Mouse (Mus musculus) Patski (cell line): ENCODE data around the gene Ccdc33. TPM values are rescaled to one million over a fixed set of nuclear protein-coding genes. Genes with fewer than 3 reads are reported as not detected.

Experiments used
- ATAC-seq: fragments of 100-300 bp; one replicate; pipeline ENCODE4 v1.8.0; 2021
- CTCF ChIA-PET: fragments of 350-600 bp; sonication (Branson Sonifier 250); formaldehyde crosslinking; loops from one replicate; lab custom pipeline; 2022; ENCODE audit warnings: inconsistent platforms; lab: Charles Lee
- POLR2A ChIA-PET: fragments of 350-600 bp; sonication (Branson Sonifier 250); formaldehyde crosslinking; loops from one replicate; lab custom pipeline; 2022; ENCODE audit warnings: antibody characterized with exemption, inconsistent platforms; lab: Charles Lee
- DNase-seq: peaks from one replicate; pipeline ENCODE4 v3.0.0-alpha.2; 2011; ENCODE audit warnings: low read depth, low spot score
- H3K27me3 ChIP-seq: fragments of 371-371 bp; one replicate; pipeline ENCODE4 v1.5.1; 2021
- CTCF ChIP-seq: fragments of 100-300 bp; IDR thresholded peaks from one replicate; pipeline ENCODE4 v1.5.1; 2021
- in situ Hi-C: fragments of 300-500 bp; cut with MboI; formaldehyde crosslinking; loops from 3 replicates; pipeline ENCODE4 v1.11.1; 2018; ENCODE audit warnings: low pct_unique_long_range_greater_than_20kb, mixed read lengths
- polyA plus RNA-seq: library from polyadenylated mRNA; unstranded; gene quantifications from one replicate; pipeline ENCODE4 v1.2.3, GENCODE M21; 2021

Gene Ccdc33
- polyA plus RNA-seq, 1 experiment from 2014 or later = 0.60 TPM

DNA sequence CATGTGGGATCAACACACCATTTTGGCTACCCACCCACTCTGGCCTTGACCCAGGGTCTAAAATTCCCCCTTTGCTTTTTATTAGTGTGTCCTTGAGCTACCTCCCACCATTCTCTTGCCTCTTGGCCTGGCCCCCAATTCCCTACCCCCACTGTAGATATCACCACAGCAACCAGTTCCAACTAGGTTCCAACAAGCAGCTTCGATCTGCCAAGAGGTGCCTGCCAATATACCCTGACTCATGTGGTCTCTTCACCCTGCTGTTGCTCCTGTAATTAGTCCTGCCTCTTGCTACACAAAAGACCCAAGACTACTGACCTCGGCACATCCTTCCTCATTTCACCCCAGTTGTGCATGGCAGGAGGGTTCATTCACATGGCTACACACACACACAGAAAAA lies 33.5 kb downstream of the Ccdc33 start:
- no peak for TF ChIP-seq CTCF
- in situ Hi-C loops = no loop called here
- DNase-seq = no peak
- CTCF ChIA-PET = interaction anchor here (1.1 to 1.4 kb wide), 4 partner anchors 14 to 119 kb away, joined by 3 to 4 read pairs (median 3); partner anchors contain the start of genes Islr and Islr2
- POLR2A ChIA-PET = no interaction called here
- ATAC-seq = no peak
- no peaks in the 10 kb centered on the region for H3K27me3 ChIP-seq

DNA sequence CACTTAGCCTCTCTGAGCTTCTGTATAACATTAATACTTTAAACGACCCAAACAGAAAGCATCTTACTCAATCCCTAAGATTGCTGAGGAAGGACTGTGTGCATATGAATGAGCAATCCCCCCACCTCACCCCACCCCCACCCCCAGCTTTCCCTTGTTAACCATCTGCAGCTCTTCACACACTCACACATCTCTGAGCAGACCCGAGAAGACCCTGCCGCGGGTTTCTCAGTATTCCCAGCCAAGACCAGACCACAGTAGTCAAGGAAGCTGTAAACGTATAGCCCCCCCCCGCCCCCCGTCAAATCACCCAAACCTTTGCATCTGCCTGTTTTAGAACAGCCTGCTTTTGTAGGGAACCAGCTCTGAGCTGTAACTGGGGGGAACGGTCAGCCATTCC lies 34.0 kb downstream of the Ccdc33 start:
- no peak for TF ChIP-seq CTCF
- ATAC-seq (no peak), DNase-seq (no peak)
- POLR2A ChIA-PET = no interaction called here
- CTCF ChIA-PET = interaction anchor here (1.1 to 1.4 kb wide), 3 partner anchors 15 to 120 kb away, joined by 3 to 4 read pairs (median 3); partner anchors contain the start of genes Islr and Islr2
- in situ Hi-C loops = no loop called here
- no peaks in the 10 kb centered on the region for H3K27me3 ChIP-seq

DNA sequence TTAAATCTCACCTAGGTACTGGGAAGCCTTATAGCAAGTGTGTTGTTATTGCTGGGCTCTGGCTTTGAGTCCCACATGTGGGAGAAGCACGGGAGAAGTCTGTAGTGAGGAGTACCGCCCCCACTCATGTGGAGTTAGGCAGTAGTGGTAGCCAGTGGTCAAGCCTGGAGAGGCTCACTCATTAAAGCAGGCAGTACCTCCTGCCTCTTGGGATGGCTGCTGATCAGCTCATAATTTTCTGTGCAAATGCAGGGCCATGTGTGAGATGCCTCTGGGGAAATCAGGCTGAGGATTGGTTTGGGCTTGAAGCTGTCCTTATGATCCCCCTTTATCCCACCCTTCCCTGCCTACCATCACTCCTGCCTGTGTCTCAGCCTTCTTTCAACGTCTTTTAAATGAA lies 44.1 kb downstream of the Ccdc33 start:
- ATAC-seq (no peak), DNase-seq (no peak)
- H3K27me3 ChIP-seq = no peaks in the 10 kb centered on the region
- POLR2A ChIA-PET = interaction anchor here (0.7 kb wide), 1 partner anchor 27 kb away, joined by 3 read pairs; no protein-coding TSS in a partner anchor
- CTCF ChIA-PET = interaction anchor here (1.6 to 2.2 kb wide), 2 partner anchors 18 to 40 kb away, joined by 3 to 4 read pairs; no protein-coding TSS in a partner anchor
- in situ Hi-C loops = no loop called here
- no peak for TF ChIP-seq CTCF

DNA sequence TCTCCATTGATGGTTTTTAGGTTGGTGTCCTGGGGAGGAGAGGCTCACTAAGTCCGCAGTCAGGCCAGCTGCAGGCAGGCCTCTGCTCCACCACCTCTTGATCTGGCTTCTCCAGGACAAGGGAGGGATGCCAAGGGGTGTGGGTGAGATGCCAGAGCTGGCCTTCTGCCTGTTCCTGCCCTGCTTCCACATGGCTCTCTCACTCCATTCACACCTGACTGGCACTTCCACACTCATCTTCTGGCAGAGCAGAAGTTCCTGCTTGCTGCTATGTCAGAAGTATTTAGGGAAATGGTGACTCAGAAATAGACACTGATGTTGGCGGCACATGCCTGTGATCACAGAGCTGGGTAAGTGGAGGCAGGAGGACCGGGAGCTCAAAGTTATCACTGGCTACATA lies 51.1 kb downstream of the Ccdc33 start:
- ATAC-seq = no peak
- TF ChIP-seq CTCF = no peak
- in situ Hi-C loops = no loop called here
- POLR2A ChIA-PET = no interaction called here
- H3K27me3 ChIP-seq = no peaks in the 10 kb centered on the region
- CTCF ChIA-PET = interaction anchor here (1.0 to 1.5 kb wide), 3 partner anchors 9 to 38 kb away, joined by 3 read pairs; no protein-coding TSS in a partner anchor
- no peak for DNase-seq

DNA sequence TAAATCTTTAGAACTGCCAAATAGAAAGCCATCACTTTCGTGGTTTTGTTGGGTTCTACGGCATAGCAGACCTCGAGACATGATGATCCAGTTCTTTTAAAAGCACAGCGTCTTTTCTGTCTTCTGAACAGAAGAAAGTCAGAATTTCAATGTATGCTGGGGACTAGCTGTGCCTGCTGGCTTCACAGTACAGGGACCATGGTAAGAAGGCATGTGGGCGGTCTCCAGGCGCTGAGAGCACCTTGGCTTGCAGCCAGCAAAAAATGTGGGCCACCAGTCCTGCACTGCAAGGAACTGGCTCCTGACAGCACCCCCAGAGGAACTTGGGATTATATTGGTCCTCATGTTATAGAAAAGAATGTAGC lies 51.9 kb downstream of the Ccdc33 start:
- ChIA-PET POLR2A (no interaction called here), CTCF (interaction anchor here (0.7 to 1.6 kb wide), 4 partner anchors 26 to 90 kb away, joined by 3 to 4 read pairs (median 4); no protein-coding TSS in a partner anchor)
- no peak for ATAC-seq
- TF ChIP-seq CTCF = no peak
- DNase-seq = no peak
- H3K27me3 ChIP-seq = no peaks in the 10 kb centered on the region
- in situ Hi-C loops = no loop called here

DNA sequence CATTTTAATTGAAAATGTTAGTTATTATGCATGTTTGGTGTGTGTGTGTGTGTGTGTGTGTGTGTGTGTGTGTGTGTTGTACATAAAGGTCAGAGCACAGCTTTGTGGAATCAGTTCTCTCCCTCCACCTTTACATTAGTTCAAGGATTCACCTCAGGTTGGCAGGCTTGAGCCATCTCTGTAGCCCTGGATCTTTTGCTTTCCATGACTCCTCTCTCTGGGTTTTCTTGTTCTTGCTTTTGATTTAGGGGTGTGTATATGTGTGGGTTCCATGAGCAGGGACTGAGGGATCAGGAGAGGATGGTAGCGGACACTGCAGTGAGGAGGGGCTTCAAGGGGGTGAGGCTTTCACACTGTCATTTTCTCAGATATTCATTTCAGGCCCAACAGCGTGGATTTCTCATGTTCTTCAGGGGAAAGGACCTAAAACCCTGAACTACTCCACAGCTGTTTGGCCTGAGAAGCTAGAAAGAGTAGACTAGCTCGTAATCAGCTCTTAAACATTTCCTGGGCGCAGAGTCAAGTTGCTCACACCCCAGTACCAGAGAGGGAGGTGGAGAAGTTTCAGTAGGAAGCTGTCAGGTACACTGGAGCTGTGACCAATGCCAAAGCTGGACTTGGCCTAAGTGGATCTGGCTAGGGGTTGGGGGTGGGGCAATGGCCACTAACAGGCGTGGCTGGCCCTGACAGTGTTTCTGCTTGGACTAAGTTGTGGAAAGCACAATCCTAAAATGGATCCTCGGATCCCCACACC lies 52.5 kb downstream of the Ccdc33 start:
- H3K27me3 ChIP-seq = peaks cover 3% of the 10 kb centered on the region
- no peak for DNase-seq
- no peak for TF ChIP-seq CTCF
- CTCF ChIA-PET = interaction anchor here (0.7 to 1.6 kb wide), 6 partner anchors 36 to 144 kb away, joined by 3 to 5 read pairs (median 4); partner anchors contain the start of genes Islr and Islr2
- ATAC-seq = no peak
- POLR2A ChIA-PET = interaction anchor here (0.5 to 1.6 kb wide), 2 partner anchors 78 to 151 kb away, joined by 3 read pairs; no protein-coding TSS in a partner anchor
- in situ Hi-C loops = no loop called here

DNA sequence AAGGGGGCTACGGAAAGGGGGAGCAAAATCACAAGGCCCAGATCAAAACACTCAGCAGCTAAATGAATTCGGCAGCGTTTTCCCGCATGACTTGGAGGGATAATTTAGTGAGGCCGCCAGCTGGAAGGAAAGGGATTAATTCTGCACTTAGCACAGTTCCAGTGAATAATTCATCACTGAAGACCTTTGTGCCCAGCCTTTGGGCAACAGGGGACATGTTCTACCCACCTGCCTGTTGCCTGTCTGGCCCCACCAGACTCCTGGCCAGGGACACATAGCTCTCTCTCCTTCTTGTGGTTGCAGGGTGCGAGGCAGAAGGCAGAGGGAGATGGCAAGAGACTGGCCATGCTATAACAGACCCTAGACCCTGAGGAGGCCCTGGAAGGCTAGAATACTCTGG lies 53.1 kb downstream of the Ccdc33 start:
- in situ Hi-C loops = no loop called here
- no peak for DNase-seq
- peaks cover 4% of the 10 kb centered on the region for H3K27me3 ChIP-seq
- ChIA-PET POLR2A (interaction anchor here (0.5 to 1.6 kb wide), 2 partner anchors 79 to 151 kb away, joined by 3 read pairs; no protein-coding TSS in a partner anchor), CTCF (interaction anchor here (0.8 to 1.6 kb wide), 5 partner anchors 26 to 144 kb away, joined by 3 to 5 read pairs (median 4); partner anchors contain the start of genes Islr and Islr2)
- ATAC-seq = no peak
- no peak for TF ChIP-seq CTCF

DNA sequence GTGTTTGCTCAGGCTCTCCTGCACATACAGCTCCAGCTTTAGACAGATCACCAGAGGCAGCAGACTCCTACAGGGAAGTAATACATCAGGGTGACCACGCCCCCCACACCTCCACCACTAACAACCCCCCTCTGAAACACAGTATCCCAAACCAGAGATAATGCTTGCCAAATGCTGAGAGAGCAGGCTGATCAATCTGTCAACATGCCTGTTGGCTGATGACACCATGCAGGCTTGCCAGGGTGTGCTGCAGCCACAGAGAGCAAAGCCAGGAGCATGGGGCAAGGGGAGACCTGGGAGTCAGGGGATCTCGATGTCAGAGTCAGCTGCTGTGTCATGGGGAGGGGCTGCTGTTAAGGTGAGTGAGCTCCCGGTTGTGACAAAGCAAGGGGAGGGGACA lies 55.1 kb downstream of the Ccdc33 start, which contains the start of gene Stra6:
Gene Stra6, plus strand, starts transcription at position 258 of the 400 bp plus-strand sequence.
- ATAC-seq = no peak
- ChIA-PET CTCF (interaction anchor here (1.1 kb wide), 1 partner anchor 11 kb away, joined by 3 read pairs; no protein-coding TSS in a partner anchor), POLR2A (interaction anchor here (0.7 kb wide), 1 partner anchor 141 kb away, joined by 3 read pairs; no protein-coding TSS in a partner anchor)
- in situ Hi-C loops = no loop called here
- no peak for DNase-seq
- peaks cover 4% of the 10 kb centered on the region for H3K27me3 ChIP-seq
- TF ChIP-seq CTCF = no peak

DNA sequence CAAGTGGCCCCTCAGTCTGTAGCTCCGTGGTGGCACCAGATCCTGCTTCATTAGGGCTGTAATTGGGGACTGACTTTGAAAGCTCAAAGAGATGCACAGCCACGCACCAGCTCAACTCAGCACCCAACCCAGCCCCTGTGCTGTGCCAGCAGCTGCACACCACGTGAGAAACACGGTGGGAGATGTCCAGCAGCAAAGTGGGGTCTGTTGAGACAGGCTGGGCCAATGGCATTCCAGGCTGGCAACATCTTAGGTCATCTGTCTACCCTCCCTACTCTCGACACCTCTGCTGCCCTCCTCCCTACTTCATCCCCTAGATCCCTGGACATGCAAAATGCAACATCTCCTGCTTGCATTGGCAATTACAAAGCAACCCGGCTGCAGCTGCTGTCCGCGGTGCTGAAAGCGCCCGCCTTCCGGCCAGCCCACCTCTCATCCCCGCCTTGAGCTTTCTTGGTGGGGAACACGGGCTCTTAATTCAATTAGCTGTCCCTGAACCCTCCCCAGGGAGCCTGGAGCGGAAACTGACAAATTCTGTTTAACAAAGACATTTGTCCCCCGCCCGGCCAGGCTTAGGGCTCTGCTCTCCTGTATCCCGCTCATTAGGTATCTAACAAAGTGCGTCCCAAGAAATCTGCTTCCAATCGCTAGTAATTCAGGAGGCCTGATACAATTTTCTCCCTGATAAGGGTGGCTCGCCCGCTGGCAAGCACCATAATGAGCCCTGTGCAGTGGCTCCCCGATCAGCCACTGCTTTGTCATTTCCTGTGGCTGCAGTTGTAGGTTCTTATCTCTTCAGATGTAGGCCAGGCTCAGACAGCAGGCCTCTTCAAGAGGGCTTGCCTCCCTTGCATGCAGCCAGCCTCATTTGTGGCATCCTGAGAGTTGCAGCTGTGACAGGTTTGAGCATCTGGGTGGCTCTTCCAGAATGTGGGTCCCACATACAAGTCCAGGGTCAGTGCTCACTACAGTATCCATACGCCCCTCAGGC lies 57.7 kb downstream of the Ccdc33 start:
- DNase-seq (no peak), ATAC-seq (no peak)
- H3K27me3 ChIP-seq = peaks cover 4% of the 10 kb centered on the region
- in situ Hi-C loops = no loop called here
- ChIA-PET CTCF (interaction anchor here (1.4 kb wide), 1 partner anchor 12 kb away, joined by 3 read pairs; no protein-coding TSS in a partner anchor), POLR2A (no interaction called here)
- TF ChIP-seq CTCF = no peak
